ENCODE assay signal across 8 mouse cellular contexts in the genomic region with DNA sequence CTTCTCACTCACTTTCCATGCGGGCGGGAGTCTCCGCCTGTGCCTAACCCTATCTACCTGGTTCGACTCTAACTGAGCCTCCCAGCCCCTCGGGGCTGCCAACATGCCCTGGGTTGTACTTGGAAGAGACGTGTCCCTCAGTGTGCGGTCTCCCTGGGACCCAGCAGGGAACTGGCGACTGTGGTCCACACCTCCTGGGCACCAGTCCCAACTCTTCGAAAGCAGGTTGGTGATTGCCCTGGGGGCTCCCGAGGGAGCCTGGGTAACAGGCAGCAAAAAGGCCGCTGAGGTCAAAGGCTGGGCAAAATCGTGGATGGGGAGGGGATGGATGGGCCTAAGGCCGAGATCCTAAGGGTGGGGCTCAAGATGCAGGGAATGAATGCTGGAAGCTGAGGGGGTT. TPM values are rescaled to one million over a fixed set of nuclear protein-coding genes. Genes with fewer than 3 reads are reported as not detected.
DNase-seq lines count a peak whose midpoint lies in the region; ATAC-seq lines count a peak whose summit lies in the region.

No protein-coding gene starts in this region.

- no peak for DNase-seq in kidney, postnatal 36 days
- DNase-seq in cerebellum, adult 9-10 months, result peak; percentile 53
- no peak for DNase-seq in ovary, postnatal 10 days (ENCODE audit: low spot score)
- no peak for DNase-seq in retina, postnatal 1 day
- no peak for DNase-seq in layer of hippocampus, postnatal 14 days (ENCODE audit: low spot score in 2 of 2)

- ATAC-seq in kidney, embryonic 16.5 days (ENCODE audit: low FRiP score, low TSS enrichment), result no peak
- no peak for ATAC-seq in hindbrain, embryonic 12.5 days (ENCODE audit: low FRiP score)
- ATAC-seq in midbrain, embryonic 12.5 days (ENCODE audit: low FRiP score, low read depth), result no peak

- WGBS in kidney, embryonic 16.5 days, result 69% methylated on average over 13 of the region's 13 CpGs
- WGBS in hindbrain, embryonic 12.5 days, result 68% methylated on average over 13 of the region's 13 CpGs
- WGBS in midbrain, embryonic 12.5 days, result 72% methylated on average over 13 of the region's 13 CpGs

- no peaks in the 10 kb centered on the region for H3K27me3 ChIP-seq in kidney, embryonic 16.5 days (ENCODE audit: insufficient read depth, low read length)
- H3K27me3 ChIP-seq in hindbrain, embryonic 12.5 days, result 0 out of 2 replicates have a peak, but pooled peaks cover 2% of the 10 kb centered on the region
- no peaks in the 10 kb centered on the region for H3K27me3 ChIP-seq in midbrain, embryonic 12.5 days

- no peak overlapping the region for H3K27ac ChIP-seq in kidney, embryonic 16.5 days (ENCODE audit: low read length)
- H3K27ac ChIP-seq in hindbrain, embryonic 12.5 days, result no peak overlapping the region
- H3K27ac ChIP-seq in midbrain, embryonic 12.5 days (replicated peaks), result no peak overlapping the region

- H3K36me3 ChIP-seq in kidney, embryonic 16.5 days (ENCODE audit: insufficient read depth, low read length), result 0 out of 2 replicates have a peak, but pooled peaks cover 2% of the 10 kb centered on the region
- H3K36me3 ChIP-seq in hindbrain, embryonic 12.5 days, result peaks cover 10% of the 10 kb centered on the region; the same call in 1 of the 2 replicates
- H3K36me3 ChIP-seq in midbrain, embryonic 12.5 days, result no peaks in the 10 kb centered on the region

- H3K9me3 ChIP-seq in kidney, embryonic 16.5 days (ENCODE audit: low read length), result no peaks in the 10 kb centered on the region
- H3K9me3 ChIP-seq in hindbrain, embryonic 12.5 days (replicated peaks), result no peaks in the 10 kb centered on the region
- no peaks in the 10 kb centered on the region for H3K9me3 ChIP-seq in midbrain, embryonic 12.5 days

- peak overlapping the region; percentile 92 for H3K9ac ChIP-seq in kidney, embryonic 16.5 days (replicated peaks; ENCODE audit: low read length)
- H3K9ac ChIP-seq in hindbrain, embryonic 12.5 days, result peak overlapping the region; percentile 94
- peak overlapping the region; percentile 77 for H3K9ac ChIP-seq in midbrain, embryonic 12.5 days (replicated peaks)

- H3K4me3 ChIP-seq in kidney, embryonic 16.5 days (ENCODE audit: low read length), result peak overlapping the region; percentile 87
- peak overlapping the region; percentile 93 for H3K4me3 ChIP-seq in hindbrain, embryonic 12.5 days
- peak overlapping the region; percentile 82 for H3K4me3 ChIP-seq in midbrain, embryonic 12.5 days

- H3K4me2 ChIP-seq in kidney, embryonic 16.5 days (replicated peaks; ENCODE audit: low read depth, low read length), result peak overlapping the region; percentile 67
- peak overlapping the region; percentile 85 for H3K4me2 ChIP-seq in hindbrain, embryonic 12.5 days (replicated peaks)
- peak overlapping the region; percentile 87 for H3K4me2 ChIP-seq in midbrain, embryonic 12.5 days (replicated peaks)

- H3K4me1 ChIP-seq in kidney, embryonic 16.5 days (ENCODE audit: insufficient read depth, low read length), result peaks cover 31% of the 10 kb centered on the region
- peaks cover 21% of the 10 kb centered on the region for H3K4me1 ChIP-seq in hindbrain, embryonic 12.5 days
- H3K4me1 ChIP-seq in midbrain, embryonic 12.5 days, result peaks cover 28% of the 10 kb centered on the region

RNA-seq across cellular contexts. Expression of a gene that starts 1.0 kb away (rescaled TPM):
- polyA plus RNA-seq in kidney, embryonic 16.5 days (2015; fragmentation: Nextera tagmentation; extraction: Ambion mirVana), result 45.0 and 46.2 TPM in 2 replicates
- 38.7 and 39.2 TPM in 2 replicates for polyA plus RNA-seq in hindbrain, embryonic 12.5 days (2016; fragmentation: Nextera tagmentation; extraction: Ambion mirVana)
- 41.0 and 43.9 TPM in 2 replicates for polyA plus RNA-seq in midbrain, embryonic 12.5 days (2016; fragmentation: Nextera tagmentation; extraction: Ambion mirVana)
- total RNA-seq in layer of hippocampus, postnatal 14 days (2021), result 10 to 100 TPM; 49.4 to 52.4 TPM

RNA-seq across cellular contexts. Expression of a gene that starts 34.0 kb away (rescaled TPM):
- 102 and 109 TPM in 2 replicates for polyA plus RNA-seq in kidney, embryonic 16.5 days (2015; fragmentation: Nextera tagmentation; extraction: Ambion mirVana)
- 59.2 and 63.0 TPM in 2 replicates for polyA plus RNA-seq in hindbrain, embryonic 12.5 days (2016; fragmentation: Nextera tagmentation; extraction: Ambion mirVana)
- 56.8 and 61.6 TPM in 2 replicates for polyA plus RNA-seq in midbrain, embryonic 12.5 days (2016; fragmentation: Nextera tagmentation; extraction: Ambion mirVana)
- total RNA-seq in layer of hippocampus, postnatal 14 days (2021), result 10 to 100 TPM; 43.3 to 46.0 TPM

RNA-seq across cellular contexts. Expression of a gene that starts 38.9 kb away (rescaled TPM):
- 14.6 and 15.8 TPM in 2 replicates for polyA plus RNA-seq in kidney, embryonic 16.5 days (2015; fragmentation: Nextera tagmentation; extraction: Ambion mirVana)
- 19.5 and 19.8 TPM in 2 replicates for polyA plus RNA-seq in hindbrain, embryonic 12.5 days (2016; fragmentation: Nextera tagmentation; extraction: Ambion mirVana)
- polyA plus RNA-seq in midbrain, embryonic 12.5 days (2016; fragmentation: Nextera tagmentation; extraction: Ambion mirVana), result 17.9 and 18.6 TPM in 2 replicates
- 10 to 100 TPM; 41.6 to 44.7 TPM for total RNA-seq in layer of hippocampus, postnatal 14 days (2021)

RNA-seq across cellular contexts. Expression of a gene that starts 55.4 kb away (rescaled TPM):
- polyA plus RNA-seq in kidney, embryonic 16.5 days (2015; fragmentation: Nextera tagmentation; extraction: Ambion mirVana), result 12.2 and 13.2 TPM in 2 replicates
- polyA plus RNA-seq in hindbrain, embryonic 12.5 days (2016; fragmentation: Nextera tagmentation; extraction: Ambion mirVana), result 8.4 and 8.9 TPM in 2 replicates
- polyA plus RNA-seq in midbrain, embryonic 12.5 days (2016; fragmentation: Nextera tagmentation; extraction: Ambion mirVana), result 8.0 and 8.2 TPM in 2 replicates
- total RNA-seq in layer of hippocampus, postnatal 14 days (2021), result 1 to 10 TPM; 6.2 to 6.6 TPM

RNA-seq across cellular contexts. Expression of a gene that starts 58.9 kb away (rescaled TPM):
- 7.3 and 10.3 TPM in 2 replicates for polyA plus RNA-seq in kidney, embryonic 16.5 days (2015; fragmentation: Nextera tagmentation; extraction: Ambion mirVana)
- 2.3 and 2.5 TPM in 2 replicates for polyA plus RNA-seq in hindbrain, embryonic 12.5 days (2016; fragmentation: Nextera tagmentation; extraction: Ambion mirVana)
- polyA plus RNA-seq in midbrain, embryonic 12.5 days (2016; fragmentation: Nextera tagmentation; extraction: Ambion mirVana), result 1.7 TPM in 2 replicates
- 1 to 10 TPM; 6.2 to 7.4 TPM for total RNA-seq in layer of hippocampus, postnatal 14 days (2021)
